Mouse (Mus musculus): ENCODE results near the gene Kat6b. TPM values are rescaled to one million over a fixed set of nuclear protein-coding genes. Genes with fewer than 3 reads are reported as not detected.
A peak's percentile ranks its signal among the peaks of the same experiment; 100 is the strongest.

Kat6b gene
- polyA plus RNA-seq, 1 experiment, result 9.5 TPM

DNA sequence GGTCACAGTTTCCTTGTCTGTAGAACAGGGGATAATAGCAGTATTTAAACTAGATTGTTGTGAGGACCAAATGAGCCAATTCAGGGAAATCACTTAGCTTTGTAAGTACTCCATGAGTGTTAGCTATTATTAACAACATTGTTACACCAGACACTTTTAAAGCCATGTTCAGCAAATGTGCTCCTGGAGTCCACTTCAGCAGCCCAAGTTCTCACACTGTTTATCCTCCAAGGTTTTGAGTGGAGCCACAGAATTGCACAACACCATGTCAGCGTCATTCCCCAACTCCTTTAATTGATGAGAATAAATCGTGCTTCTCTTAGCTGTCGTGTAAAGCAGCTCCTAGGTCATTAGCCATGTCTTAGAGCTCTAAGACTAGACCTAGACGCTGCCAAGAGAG lies 8.9 kb downstream of the Kat6b start:
- H3K27me3 ChIP-seq (replicated peaks; ENCODE audit: control insufficient read depth, insufficient read depth, low read length), result no peaks in the 10 kb centered on the region; the same call in 1 of the 2 replicates
- TF ChIP-seq CTCF (conservative IDR thresholded peaks at IDR 0.05; ENCODE audit: insufficient read depth, insufficient read length, low read depth, low read length), result no peak
- TF ChIP-seq POLR2A (IDR thresholded peaks at IDR 0.05; ENCODE audit: low read depth, low read length), result no peak
- H3K36me3 ChIP-seq (ENCODE audit: control insufficient read depth, insufficient read depth, low read length), result no peaks in the 10 kb centered on the region
- H3K4me1 ChIP-seq (ENCODE audit: control insufficient read depth, insufficient read depth, low read length), result no peaks in the 10 kb centered on the region
- no peak overlapping the region for H3K27ac ChIP-seq (ENCODE audit: insufficient read depth, low read depth, low read length)
- DNase-seq, result no peak
- WGBS, result 57% methylated on average over 4 of the region's 4 CpGs
- H3K4me3 ChIP-seq (ENCODE audit: insufficient read depth, low read depth, low read length), result no peak overlapping the region

- Histone ChIP-seq H3K27ac (ENCODE audit: insufficient read depth, low read depth, low read length) (no peak overlapping the region), H3K4me3 (ENCODE audit: insufficient read depth, low read depth, low read length) (no peak overlapping the region), H3K36me3 (ENCODE audit: control insufficient read depth, insufficient read depth, low read length) (no peaks in the 10 kb centered on the region), H3K27me3 (replicated peaks; ENCODE audit: control insufficient read depth, insufficient read depth, low read length) (no peaks in the 10 kb centered on the region), H3K4me1 (ENCODE audit: control insufficient read depth, insufficient read depth, low read length) (peaks cover 4% of the 10 kb centered on the region; the same call in 1 of the 2 replicates)
- WGBS, result 15% methylated on average over 7 of the region's 7 CpGs
- no peak for DNase-seq
- no peak for TF ChIP-seq CTCF (conservative IDR thresholded peaks at IDR 0.05; ENCODE audit: insufficient read depth, insufficient read length, low read depth, low read length)
- no peak for TF ChIP-seq POLR2A (IDR thresholded peaks at IDR 0.05; ENCODE audit: low read depth, low read length)
These were observed 17.2 kb downstream of the Kat6b start for GRCm38 (mm10) chr14:21498361-21498996.

- no peak overlapping the region for H3K27ac ChIP-seq (ENCODE audit: insufficient read depth, low read depth, low read length)
- WGBS, result 3% methylated on average over 33 of the region's 33 CpGs
- peak overlapping the region; percentile 81 for H3K4me3 ChIP-seq (ENCODE audit: insufficient read depth, low read depth, low read length)
- no peak for TF ChIP-seq CTCF (conservative IDR thresholded peaks at IDR 0.05; ENCODE audit: insufficient read depth, insufficient read length, low read depth, low read length)
- H3K36me3 ChIP-seq (ENCODE audit: control insufficient read depth, insufficient read depth, low read length), result no peaks in the 10 kb centered on the region
- no peaks in the 10 kb centered on the region for H3K27me3 ChIP-seq (replicated peaks; ENCODE audit: control insufficient read depth, insufficient read depth, low read length)
- H3K4me1 ChIP-seq (ENCODE audit: control insufficient read depth, insufficient read depth, low read length), result peaks cover 4% of the 10 kb centered on the region; the same call in 1 of the 2 replicates
- peak; percentile 17 for DNase-seq
These were observed 17.9 kb downstream of the Kat6b start for GRCm38 (mm10) chr14:21499011-21499581.

GRCm38 (mm10) chr14:21499631-21500153 lies 18.5 kb downstream of the Kat6b start:
- Histone ChIP-seq H3K27ac (ENCODE audit: insufficient read depth, low read depth, low read length) (peak overlapping the region; percentile 30), H3K4me3 (ENCODE audit: insufficient read depth, low read depth, low read length) (peak overlapping the region; percentile 81), H3K4me1 (ENCODE audit: control insufficient read depth, insufficient read depth, low read length) (peaks cover 4% of the 10 kb centered on the region; the same call in 1 of the 2 replicates), H3K27me3 (replicated peaks; ENCODE audit: control insufficient read depth, insufficient read depth, low read length) (no peaks in the 10 kb centered on the region), H3K36me3 (ENCODE audit: control insufficient read depth, insufficient read depth, low read length) (no peaks in the 10 kb centered on the region)
- TF ChIP-seq POLR2A (IDR thresholded peaks at IDR 0.05; ENCODE audit: low read depth, low read length) (no peak), CTCF (conservative IDR thresholded peaks at IDR 0.05; ENCODE audit: insufficient read depth, insufficient read length, low read depth, low read length) (no peak)
- DNase-seq, result peak; percentile 69
- WGBS, result 2% methylated on average over 51 of the region's 57 CpGs

- no peaks in the 10 kb centered on the region for H3K36me3 ChIP-seq (ENCODE audit: control insufficient read depth, insufficient read depth, low read length)
- no peak for TF ChIP-seq CTCF (conservative IDR thresholded peaks at IDR 0.05; ENCODE audit: insufficient read depth, insufficient read length, low read depth, low read length)
- no peak for TF ChIP-seq POLR2A (IDR thresholded peaks at IDR 0.05; ENCODE audit: low read depth, low read length)
- peak overlapping the region; percentile 96 for H3K27ac ChIP-seq (ENCODE audit: insufficient read depth, low read depth, low read length)
- DNase-seq, result peak; percentile 100
- peaks cover 4% of the 10 kb centered on the region; the same call in 1 of the 2 replicates for H3K4me1 ChIP-seq (ENCODE audit: control insufficient read depth, insufficient read depth, low read length)
- under 1% methylated on average over 75 of the region's 75 CpGs for WGBS
- H3K27me3 ChIP-seq (replicated peaks; ENCODE audit: control insufficient read depth, insufficient read depth, low read length), result no peaks in the 10 kb centered on the region
- peak overlapping the region; percentile 81 for H3K4me3 ChIP-seq (ENCODE audit: insufficient read depth, low read depth, low read length)
These were observed 19.2 kb downstream of the Kat6b start for GRCm38 (mm10) chr14:21500154-21501047.

GRCm38 (mm10) chr14:21501048-21501657 lies 19.9 kb downstream of the Kat6b start:
- Histone ChIP-seq H3K27me3 (replicated peaks; ENCODE audit: control insufficient read depth, insufficient read depth, low read length) (no peaks in the 10 kb centered on the region), H3K27ac (ENCODE audit: insufficient read depth, low read depth, low read length) (peak overlapping the region; percentile 96), H3K4me3 (ENCODE audit: insufficient read depth, low read depth, low read length) (peak overlapping the region; percentile 66), H3K36me3 (ENCODE audit: control insufficient read depth, insufficient read depth, low read length) (no peaks in the 10 kb centered on the region), H3K4me1 (ENCODE audit: control insufficient read depth, insufficient read depth, low read length) (peaks cover 4% of the 10 kb centered on the region; the same call in 1 of the 2 replicates)
- peak; percentile 92 for DNase-seq
- no peak for TF ChIP-seq POLR2A (IDR thresholded peaks at IDR 0.05; ENCODE audit: low read depth, low read length)
- no peak for TF ChIP-seq CTCF (conservative IDR thresholded peaks at IDR 0.05; ENCODE audit: insufficient read depth, insufficient read length, low read depth, low read length)
- WGBS, result 3% methylated on average over 38 of the region's 38 CpGs

All from kidney, adult 2 months (tissue).